Mouse (Mus musculus) spleen, adult 2 months (tissue): ENCODE data around the gene Lsmem1.

Experiments used
- CTCF ChIP-seq: fragments of 200-500 bp; IDR thresholded peaks from 2 replicates; pipeline ENCODE4 v1.5.1; 2011; ENCODE audit warnings: mild to moderate bottlenecking, inconsistent platforms; ENCODE audit not compliant: insufficient read depth, insufficient read length, insufficient replicate concordance; ENCODE audit errors: extremely low read depth
- POLR2A ChIP-seq: fragments of 200-500 bp; IDR thresholded peaks from 2 replicates; pipeline ENCODE4 v1.6.1; 2011; ENCODE audit warnings: low read depth, low read length, inconsistent platforms

GRCm38 (mm10) chr12:40207909-40208308 lies 8.6 kb upstream of the Lsmem1 start:
- TF ChIP-seq CTCF (no peak), POLR2A (no peak)
